Mouse (Mus musculus) MEL (cell line): ENCODE results near the gene St7.

Experiments used
- CHD1 ChIP-seq: IDR thresholded peaks from 2 replicates; pipeline ENCODE4 v1.6.1; 2012; ENCODE audit warnings: low read depth, mild to moderate bottlenecking, inconsistent platforms, low read length, improper control_type of control experiment
- CHD2 ChIP-seq: IDR thresholded peaks from 2 replicates; pipeline ENCODE4 v1.6.1; 2011; ENCODE audit warnings: low read length, improper control_type of control experiment
- CTCF ChIP-seq, 3 experiments: IDR thresholded peaks in 2 of 3; conservative IDR thresholded peaks in 1 of 3; 2 replicates each; pipeline ENCODE4 v1.5.1; 2011 to 2012; ENCODE audit warnings: low read length in 3 of 3, low read depth in 2 of 3, mild to moderate bottlenecking in 2 of 3, improper control_type of control experiment in 1 of 3, inconsistent platforms in 1 of 3, mixed read lengths in 1 of 3, moderate library complexity in 1 of 3; ENCODE audit not compliant: control insufficient read depth in 1 of 3, insufficient read depth in 1 of 3, poor library complexity in 1 of 3, severe bottlenecking in 1 of 3
- MEF2A ChIP-seq: IDR thresholded peaks from 2 replicates; pipeline ENCODE4 v1.6.1; 2014; ENCODE audit warnings: low read depth, mild to moderate bottlenecking, inconsistent platforms, low read length, improper control_type of control experiment; ENCODE audit not compliant: poor library complexity, insufficient replicate concordance, severe bottlenecking; ENCODE audit errors: extremely low read depth
- USF2 ChIP-seq, 2 experiments: IDR thresholded peaks; 2 replicates each; pipeline ENCODE4 v1.6.1; 2011 to 2012; ENCODE audit warnings: improper control_type of control experiment in 2 of 2, low read length in 2 of 2, borderline replicate concordance in 1 of 2, inconsistent platforms in 1 of 2, low read depth in 1 of 2, mild to moderate bottlenecking in 1 of 2; ENCODE audit not compliant: insufficient read depth in 1 of 2
- ZNF384 ChIP-seq: IDR thresholded peaks from 2 replicates; pipeline ENCODE4 v1.6.1; 2012; ENCODE audit warnings: low read depth, mild to moderate bottlenecking, inconsistent platforms, low read length, improper control_type of control experiment

DNA sequence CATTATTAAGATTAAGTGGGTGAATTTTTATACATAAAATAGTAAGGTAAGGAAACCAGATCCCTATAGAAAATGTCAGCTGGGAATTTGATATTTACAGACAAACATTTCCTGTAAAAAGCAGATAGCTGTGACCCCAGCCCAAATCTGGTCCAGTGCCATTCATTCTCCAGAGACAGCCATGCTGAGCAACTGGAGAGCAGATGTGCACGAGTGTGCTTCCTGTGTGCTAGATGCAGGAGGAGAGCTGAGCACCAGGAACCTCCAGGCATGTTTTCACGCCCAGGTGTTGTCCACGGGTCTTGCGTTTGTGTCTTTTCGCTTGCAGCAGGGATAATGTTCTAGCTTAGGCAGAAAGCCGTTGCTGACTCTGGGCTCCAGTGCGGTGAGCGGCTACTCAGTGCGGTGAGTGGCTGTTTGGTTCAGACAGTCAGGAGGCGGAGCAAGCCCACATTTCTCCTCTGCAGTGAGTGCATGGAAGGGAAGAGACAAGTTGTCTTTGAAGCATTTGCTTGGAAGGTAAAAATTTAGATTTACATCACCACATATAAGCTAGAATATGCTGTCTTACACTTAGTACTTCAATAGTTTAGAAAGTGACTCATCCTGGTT is 231.3 kb downstream of the St7 start:
- no peak for TF ChIP-seq CTCF (IDR thresholded peaks at IDR 0.05 in 2 of 3, conservative IDR thresholded peaks at IDR 0.05 in 1 of 3; ENCODE audit: control insufficient read depth in 1 of 3, insufficient read depth in 1 of 3, low read depth in 2 of 3, low read length in 3 of 3, poor library complexity in 1 of 3, severe bottlenecking in 1 of 3)
- no peak for TF ChIP-seq MEF2A
- no peak for TF ChIP-seq USF2 (IDR thresholded peaks at IDR 0.05; ENCODE audit: borderline replicate concordance in 1 of 2, insufficient read depth in 1 of 2, low read depth in 1 of 2, low read length in 2 of 2)
- TF ChIP-seq CHD2: no peak
- TF ChIP-seq ZNF384: no peak
- TF ChIP-seq CHD1: no peak
